Mouse (Mus musculus) liver, postnatal 0 days (tissue): ENCODE results near the gene Muc2. TPM values are rescaled to one million over a fixed set of nuclear protein-coding genes. Genes with fewer than 3 reads are reported as not detected.

Experiments used
- ATAC-seq: fragments of 200-750 bp; cut with Nextera tagmentation; 2 replicates; pipeline ENCODE4 v1.8.0; 2017; ENCODE audit warnings: mild to moderate bottlenecking, moderate library complexity
- DNase-seq: peaks from one replicate; pipeline ENCODE4 v3.0.0-alpha.2; 2016
- H3K27ac ChIP-seq: fragments of 300-500 bp; sonication (generic); 2 replicates; pipeline ENCODE4 v1.5.1; 2014; ENCODE audit warnings: antibody characterized with exemption, moderate library complexity, mild to moderate bottlenecking, low read depth
- H3K27me3 ChIP-seq: fragments of 300-500 bp; sonication (generic); 2 replicates; pipeline ENCODE4 v1.6.1; 2014; ENCODE audit warnings: low read length, control low read depth, mixed read lengths; ENCODE audit not compliant: insufficient read depth
- H3K36me3 ChIP-seq: fragments of 300-500 bp; sonication (generic); replicated peaks from 2 replicates; pipeline ENCODE4 v1.6.1; 2014; ENCODE audit warnings: mild to moderate bottlenecking, control low read depth, low read length, moderate library complexity, mixed read lengths; ENCODE audit not compliant: insufficient read depth
- H3K4me1 ChIP-seq: fragments of 300-500 bp; sonication (generic); 2 replicates; pipeline ENCODE4 v1.6.1; 2014; ENCODE audit warnings: antibody characterized with exemption, mild to moderate bottlenecking, control low read depth; ENCODE audit not compliant: insufficient read depth
- H3K4me2 ChIP-seq: fragments of 300-500 bp; sonication (generic); 2 replicates; pipeline ENCODE4 v1.6.1; 2014; ENCODE audit warnings: low read depth, mild to moderate bottlenecking, low read length, moderate library complexity, mixed read lengths
- H3K4me3 ChIP-seq: fragments of 300-500 bp; sonication (generic); 2 replicates; pipeline ENCODE4 v1.5.1; 2014; ENCODE audit warnings: low read depth, low read length
- H3K9ac ChIP-seq: fragments of 300-500 bp; sonication (generic); replicated peaks from 2 replicates; pipeline ENCODE4 v1.6.1; 2014; ENCODE audit warnings: mild to moderate bottlenecking, moderate library complexity
- H3K9me3 ChIP-seq: fragments of 300-500 bp; sonication (generic); 2 replicates; pipeline ENCODE4 v1.6.1; 2016; ENCODE audit warnings: mild to moderate bottlenecking, control low read depth, low read length, mixed read lengths
- CTCF ChIP-seq: sonication (generic); IDR thresholded peaks from 2 replicates; pipeline ENCODE4 v1.5.1; 2016; ENCODE audit warnings: antibody characterized with exemption, low read depth
- EP300 ChIP-seq: IDR thresholded peaks from 2 replicates; pipeline ENCODE4 v1.6.1; 2016; ENCODE audit warnings: antibody characterized with exemption, low read depth, mild to moderate bottlenecking
- WGBS: fragments of 180-500 bp; shearing (Covaris S2); extraction: QIAGEN DNeasy Blood & Tissue Kit; methylation state at CpG from one replicate; pipeline ENCODE4 v1.1.7; 2014; ENCODE audit not compliant: insufficient replicate concordance; 5-methylcytosine and 5-hydroxymethylcytosine counted together
- polyA plus RNA-seq: library from polyadenylated mRNA; unstranded; fragments of >200 nt; fragmentation: Nextera tagmentation; extraction: Ambion mirVana; gene quantifications from 2 replicates; pipeline ENCODE4 v1.2.1, GENCODE M21; 2015

Gene Muc2
- polyA plus RNA-seq, 1 experiment from 2014 or later = 0.12 TPM

DNA sequence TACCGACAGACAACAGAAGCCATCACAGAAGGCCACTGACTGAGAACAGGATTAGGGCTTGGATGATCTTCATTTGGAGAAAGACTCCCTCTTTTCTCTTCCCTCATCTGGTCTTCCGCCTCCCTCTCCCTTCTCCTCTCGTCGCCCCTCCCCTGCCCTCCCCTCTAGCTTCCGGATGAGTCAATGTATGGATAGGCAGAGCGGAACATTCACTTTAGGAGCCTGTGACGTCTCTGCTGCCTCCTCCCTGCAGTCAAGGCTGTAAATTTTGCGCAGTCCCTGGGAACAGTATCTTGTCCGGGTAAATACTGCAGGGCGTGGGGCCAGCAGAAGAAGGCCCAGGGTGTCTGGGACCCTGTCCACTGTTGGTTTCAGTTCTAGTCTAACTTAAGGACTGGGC is 2.8 kb upstream of the Muc2 start:
- no peak overlapping the region for H3K9ac ChIP-seq
- no peaks in the 10 kb centered on the region for H3K27me3 ChIP-seq
- TF ChIP-seq EP300 = no peak
- TF ChIP-seq CTCF = no peak
- H3K4me2 ChIP-seq = no peak overlapping the region
- DNase-seq (no peak), ATAC-seq (no peak)
- no peaks in the 10 kb centered on the region for H3K9me3 ChIP-seq
- H3K4me3 ChIP-seq = no peak overlapping the region
- WGBS = 62% methylated on average over 10 of the region's 10 CpGs
- no peak overlapping the region for H3K27ac ChIP-seq
- no peaks in the 10 kb centered on the region for H3K36me3 ChIP-seq
- H3K4me1 ChIP-seq = no peaks in the 10 kb centered on the region

DNA sequence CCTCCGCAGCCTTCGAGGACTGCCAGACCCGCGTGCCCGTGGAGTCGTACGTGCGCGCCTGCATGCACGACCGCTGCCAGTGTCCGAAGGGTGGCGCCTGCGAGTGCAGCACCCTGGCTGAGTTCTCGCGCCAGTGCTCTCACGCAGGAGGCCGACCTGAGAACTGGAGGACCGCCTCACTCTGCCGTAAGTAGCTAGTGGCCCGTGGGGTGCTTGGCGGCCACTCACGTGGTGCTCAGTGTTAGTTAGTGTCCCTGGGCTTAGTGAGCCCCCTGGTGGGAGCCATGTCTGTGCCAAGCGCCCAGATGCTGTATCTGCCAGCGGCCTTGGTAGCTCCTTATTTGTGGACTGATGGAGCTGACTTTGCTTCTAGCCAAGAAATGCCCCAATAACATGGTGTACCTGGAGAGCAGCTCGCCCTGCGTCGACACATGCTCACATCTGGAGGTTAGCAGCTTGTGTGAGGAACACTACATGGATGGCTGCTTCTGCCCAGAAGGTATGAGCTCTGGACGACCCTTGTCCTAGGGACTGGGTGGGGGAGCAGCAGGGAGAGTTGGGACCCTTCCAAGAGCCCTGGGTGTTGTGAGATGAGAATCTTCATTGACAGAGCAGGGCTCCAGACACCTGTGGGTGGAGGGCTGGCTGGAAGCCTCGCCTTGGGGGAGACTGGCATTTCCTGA is 3.6 kb downstream of the Muc2 start:
- no peaks in the 10 kb centered on the region for H3K4me1 ChIP-seq
- no peak overlapping the region for H3K27ac ChIP-seq
- WGBS = 43% methylated on average over 28 of the region's 30 CpGs
- no peaks in the 10 kb centered on the region for H3K9me3 ChIP-seq
- ATAC-seq = no peak
- H3K9ac ChIP-seq = no peak overlapping the region
- no peak overlapping the region for H3K4me3 ChIP-seq
- H3K4me2 ChIP-seq = no peak overlapping the region
- TF ChIP-seq CTCF (peak; percentile 11; the same call in 1 of the 2 replicates), EP300 (no peak)
- H3K27me3 ChIP-seq = no peaks in the 10 kb centered on the region
- DNase-seq = no peak
- H3K36me3 ChIP-seq = no peaks in the 10 kb centered on the region

DNA sequence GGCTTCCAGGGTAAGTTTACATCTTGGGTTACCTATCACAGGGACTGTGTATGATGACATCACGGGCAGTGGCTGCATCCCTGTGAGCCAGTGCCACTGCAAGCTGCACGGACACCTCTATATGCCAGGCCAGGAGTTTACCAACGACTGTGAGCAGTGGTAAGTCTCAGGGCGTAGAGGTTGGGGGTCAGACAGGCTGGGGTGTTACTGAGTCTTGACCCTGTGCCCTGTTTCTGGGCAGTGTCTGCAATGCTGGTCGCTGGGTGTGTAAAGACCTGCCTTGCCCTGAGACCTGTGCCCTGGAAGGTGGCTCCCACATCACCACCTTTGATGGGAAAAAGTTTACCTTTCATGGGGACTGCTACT is 4.1 kb downstream of the Muc2 start:
- no peak for ATAC-seq
- 67% methylated on average over 5 of the region's 5 CpGs for WGBS
- no peak for DNase-seq
- Histone ChIP-seq H3K4me1 (no peaks in the 10 kb centered on the region), H3K9ac (no peak overlapping the region), H3K4me3 (no peak overlapping the region), H3K36me3 (no peaks in the 10 kb centered on the region), H3K27me3 (no peaks in the 10 kb centered on the region), H3K9me3 (no peaks in the 10 kb centered on the region), H3K4me2 (no peak overlapping the region), H3K27ac (no peak overlapping the region)
- TF ChIP-seq CTCF (no peak), EP300 (no peak)

DNA sequence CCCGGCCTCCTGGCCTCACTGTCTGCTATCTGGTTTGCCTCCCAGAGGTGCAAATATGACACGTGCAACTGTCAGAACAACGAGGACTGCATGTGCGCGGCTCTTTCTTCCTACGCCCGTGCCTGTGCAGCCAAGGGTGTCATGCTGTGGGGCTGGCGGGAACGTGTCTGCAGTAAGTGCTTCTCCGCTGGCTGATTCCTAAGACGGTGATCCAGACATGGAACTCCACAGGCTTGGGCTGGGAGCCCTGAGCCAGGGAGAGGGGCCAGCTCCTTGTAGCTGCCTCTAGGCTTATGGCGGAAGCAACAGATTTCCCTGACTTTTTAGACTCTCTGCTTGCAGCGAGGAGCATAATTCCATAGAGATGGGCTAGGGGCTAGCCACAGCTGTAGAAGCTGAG is 6.4 kb downstream of the Muc2 start:
- no peak for ATAC-seq

DNA sequence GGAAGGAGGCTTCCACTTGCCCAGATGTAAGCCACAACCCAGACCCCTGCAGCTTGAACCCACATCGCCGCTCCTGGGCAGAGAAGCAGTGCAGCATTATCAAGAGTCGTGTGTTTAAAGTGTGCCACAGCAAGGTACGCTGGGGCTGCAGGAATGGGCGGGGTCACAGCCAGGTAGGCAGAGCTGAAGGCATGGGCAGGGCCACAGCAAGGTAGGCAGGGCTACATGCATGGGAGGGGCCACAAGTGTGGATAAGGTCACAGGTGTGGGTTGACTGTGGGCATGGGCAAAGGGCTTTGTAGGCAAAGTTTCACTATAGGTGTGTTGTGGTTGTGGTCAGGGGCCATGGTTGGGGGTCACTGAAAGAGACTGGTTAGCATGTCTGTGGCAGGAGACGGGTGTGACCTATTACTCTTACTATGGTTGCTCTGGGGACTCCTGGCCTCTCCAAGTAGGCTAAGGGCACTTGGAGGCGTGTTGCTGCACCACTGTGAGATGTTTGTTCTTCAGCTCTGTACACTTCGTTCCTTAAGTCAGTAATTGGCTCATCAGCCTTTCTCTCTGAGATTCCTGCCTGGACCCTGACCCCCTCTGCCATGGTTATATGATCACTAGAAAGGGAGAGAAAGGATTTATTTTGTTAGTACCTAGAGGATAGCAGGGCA is 9.5 kb downstream of the Muc2 start:
- WGBS = 72% methylated on average over 8 of the region's 8 CpGs

More for the DNA sequence above, 6.4 kb downstream of the Muc2 start:
- DNase-seq = no peak
- Histone ChIP-seq H3K36me3 (no peaks in the 10 kb centered on the region), H3K9ac (no peak overlapping the region), H3K4me3 (no peak overlapping the region), H3K4me2 (no peak overlapping the region), H3K27ac (no peak overlapping the region), H3K27me3 (no peaks in the 10 kb centered on the region), H3K9me3 (no peaks in the 10 kb centered on the region), H3K4me1 (no peaks in the 10 kb centered on the region)
- WGBS = 73% methylated on average over 13 of the region's 13 CpGs
- TF ChIP-seq EP300 = no peak
- no peak for TF ChIP-seq CTCF

DNA sequence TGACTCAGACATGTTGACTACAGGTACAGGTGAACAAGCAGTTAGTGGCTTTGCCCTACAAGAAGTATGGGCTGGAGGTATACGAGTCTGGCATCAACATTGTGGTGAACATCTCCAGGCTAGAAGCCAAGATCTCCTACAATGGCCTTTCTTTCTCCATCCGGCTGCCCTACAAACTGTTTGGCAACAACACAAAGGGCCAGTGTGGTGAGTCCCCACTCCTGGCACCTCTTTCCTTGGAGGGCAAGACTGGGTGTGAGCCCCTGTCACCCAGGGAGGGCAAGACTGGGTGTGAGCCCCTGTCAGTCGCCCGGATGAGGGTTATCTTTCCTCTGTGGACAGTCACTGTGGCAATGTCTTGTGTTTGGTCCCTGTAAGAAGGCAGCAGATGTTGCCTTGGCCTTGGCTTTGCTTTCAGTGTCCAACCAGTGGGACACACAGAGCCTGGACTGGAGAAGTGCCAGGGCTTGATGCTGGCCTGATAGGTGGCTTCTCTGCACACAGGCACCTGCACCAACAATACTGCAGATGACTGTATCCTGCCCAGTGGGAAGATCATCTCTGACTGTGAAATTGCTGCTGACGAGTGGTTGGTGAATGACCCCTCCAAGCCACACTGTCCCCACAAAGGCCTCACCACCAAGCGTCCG is 57.4 kb downstream of the Muc2 start:
- H3K4me2 ChIP-seq = no peak overlapping the region
- H3K9me3 ChIP-seq = no peaks in the 10 kb centered on the region
- no peaks in the 10 kb centered on the region for H3K27me3 ChIP-seq
- H3K9ac ChIP-seq = no peak overlapping the region
- H3K4me1 ChIP-seq = no peaks in the 10 kb centered on the region
- H3K36me3 ChIP-seq = no peaks in the 10 kb centered on the region
- ATAC-seq (no peak), DNase-seq (no peak)
- H3K4me3 ChIP-seq = no peak overlapping the region
- no peak overlapping the region for H3K27ac ChIP-seq
- WGBS = 70% methylated on average over 7 of the region's 7 CpGs
- TF ChIP-seq CTCF = no peak
- no peak for TF ChIP-seq EP300

More for the DNA sequence above, 9.5 kb downstream of the Muc2 start:
- DNase-seq = no peak
- Histone ChIP-seq H3K4me1 (no peaks in the 10 kb centered on the region), H3K36me3 (no peaks in the 10 kb centered on the region), H3K27me3 (no peaks in the 10 kb centered on the region), H3K27ac (no peak overlapping the region), H3K9ac (no peak overlapping the region), H3K4me2 (no peak overlapping the region), H3K9me3 (no peaks in the 10 kb centered on the region), H3K4me3 (no peak overlapping the region)
- TF ChIP-seq CTCF = no peak
- TF ChIP-seq EP300 = no peak
- no peak for ATAC-seq
